Mouse (Mus musculus): Measurements from ENCODE around the gene Clstn3.

DNA sequence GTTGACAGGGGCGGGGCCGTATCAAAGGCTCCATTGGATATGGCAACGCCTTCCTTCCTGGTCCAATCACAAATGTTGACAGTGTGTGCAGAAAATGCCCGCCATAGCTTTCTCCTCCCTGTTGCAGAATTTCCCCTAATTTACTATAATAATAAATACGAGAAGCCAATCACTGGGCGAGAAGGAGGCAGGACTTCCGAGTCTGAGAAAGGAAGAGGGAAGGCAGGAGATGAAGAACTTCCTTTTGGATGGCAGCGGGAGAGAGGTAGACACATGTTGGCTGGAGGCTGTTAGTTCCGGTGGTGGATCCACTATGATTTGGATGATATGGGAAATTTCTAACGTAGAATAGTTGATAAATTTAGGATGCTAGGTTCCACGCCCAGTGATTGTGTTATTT lies 10.0 kb upstream of the Clstn3 start:
- no peak for TF ChIP-seq POLR2A (IDR thresholded peaks at IDR 0.05; ENCODE audit: borderline replicate concordance, insufficient read depth, low read length)
- TF ChIP-seq CTCF (IDR thresholded peaks at IDR 0.05; ENCODE audit: borderline replicate concordance, insufficient read depth, low read depth, low read length), result no peak

Data from cerebellum, adult 2 months (tissue).